Mouse (Mus musculus): ENCODE results near the gene Vegfd.

Vegfd gene

DNA sequence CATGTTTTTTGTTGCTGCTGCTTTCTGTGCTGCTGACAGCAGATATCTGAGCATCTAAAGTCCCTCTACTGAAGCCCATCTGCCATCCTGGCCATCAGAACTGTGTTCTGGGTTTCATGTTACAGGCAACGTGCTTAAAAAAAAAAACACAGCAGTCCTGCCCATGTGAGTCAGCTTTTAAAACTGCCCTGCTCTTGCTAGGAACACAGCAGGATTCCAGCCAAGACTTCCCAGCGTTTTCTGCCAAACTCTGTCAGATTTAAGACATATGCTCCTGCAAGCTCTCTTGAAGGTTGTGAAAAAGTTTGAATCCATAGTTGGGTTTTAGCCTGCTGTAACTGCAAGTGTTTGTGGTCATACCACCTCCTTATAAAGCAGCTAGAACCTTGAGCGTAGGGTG is at the start of gene Vegfd:
TSS of gene Vegfd (plus strand) at position 298 of the 400 bp plus-strand sequence.
- no peak for DNase-seq

DNA sequence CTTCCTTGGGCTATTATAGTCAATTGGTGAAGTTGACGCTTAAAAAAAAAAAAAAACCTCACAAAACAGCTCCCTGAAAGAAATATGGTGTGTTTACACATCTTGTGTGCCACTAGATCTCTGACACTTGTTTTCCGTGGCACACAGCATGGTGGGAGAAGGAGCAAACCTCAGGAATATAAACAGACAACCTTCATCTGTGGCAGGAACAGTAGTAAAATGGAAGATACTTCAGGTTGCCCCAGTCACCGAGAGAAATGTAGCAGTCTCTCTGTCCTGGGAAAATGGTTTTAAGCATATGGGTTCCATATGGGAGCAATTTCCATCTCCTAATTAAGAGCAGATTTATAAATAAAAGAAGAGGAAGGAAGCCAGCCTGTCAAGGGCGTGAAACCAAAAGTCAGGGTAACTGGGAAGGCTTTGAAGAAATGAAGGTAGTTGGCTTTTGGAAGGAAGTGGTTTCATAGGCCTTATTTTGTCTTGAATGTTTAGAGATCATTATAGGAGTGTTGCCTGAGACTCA is 49.7 kb upstream of the Vegfd start:
- DNase-seq, result no peak

DNA sequence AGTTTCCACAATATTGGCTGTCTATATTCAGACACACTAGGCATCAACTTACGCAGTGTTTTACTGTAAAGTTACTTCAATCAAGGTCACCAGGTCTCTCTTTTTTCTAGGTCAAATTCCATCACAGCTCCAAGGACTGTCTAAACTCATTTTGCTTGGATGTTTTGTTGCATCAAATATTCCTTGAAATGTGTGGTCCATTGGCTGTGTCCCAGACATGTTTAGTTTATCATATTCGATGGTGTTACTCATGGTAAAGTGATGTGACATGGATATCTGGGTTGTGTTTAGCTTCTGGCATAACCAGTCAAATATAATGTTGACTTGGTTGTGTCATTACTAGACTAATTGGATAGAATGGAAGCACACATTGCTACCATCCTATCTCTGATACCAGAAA is 42.8 kb upstream of the Vegfd start:
- DNase-seq, result no peak

DNA sequence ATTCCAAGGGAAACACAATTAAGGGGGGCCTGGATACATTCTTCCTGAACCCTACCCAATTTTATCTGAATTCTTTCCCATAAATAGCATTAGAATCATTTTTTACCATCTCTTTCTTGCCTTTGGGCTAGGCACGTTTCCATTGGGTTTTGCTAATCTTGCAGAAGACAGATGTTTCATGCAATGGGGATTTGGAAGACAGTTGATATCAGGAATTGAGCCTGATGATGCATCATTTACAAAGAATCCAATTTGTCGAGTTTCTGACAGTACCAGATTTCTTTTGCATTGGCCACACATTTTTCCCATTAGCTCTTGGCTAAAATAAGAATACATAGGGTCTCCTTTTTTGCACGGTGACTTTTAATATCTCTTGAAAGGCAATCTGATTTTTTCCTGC is 42.4 kb upstream of the Vegfd start:
- no peak for DNase-seq

- DNase-seq, result no peak
Observed at GRCm38 (mm10) chrX:164338591-164338990, 34.6 kb upstream of the Vegfd start.

- no peak for DNase-seq
Observed at GRCm38 (mm10) chrX:164345359-164345938, 27.7 kb upstream of the Vegfd start.

- DNase-seq, result no peak
Observed at GRCm38 (mm10) chrX:164348937-164349336, 24.2 kb upstream of the Vegfd start.

- no peak for DNase-seq
Observed at GRCm38 (mm10) chrX:164365153-164365865, 7.9 kb upstream of the Vegfd start.

DNA sequence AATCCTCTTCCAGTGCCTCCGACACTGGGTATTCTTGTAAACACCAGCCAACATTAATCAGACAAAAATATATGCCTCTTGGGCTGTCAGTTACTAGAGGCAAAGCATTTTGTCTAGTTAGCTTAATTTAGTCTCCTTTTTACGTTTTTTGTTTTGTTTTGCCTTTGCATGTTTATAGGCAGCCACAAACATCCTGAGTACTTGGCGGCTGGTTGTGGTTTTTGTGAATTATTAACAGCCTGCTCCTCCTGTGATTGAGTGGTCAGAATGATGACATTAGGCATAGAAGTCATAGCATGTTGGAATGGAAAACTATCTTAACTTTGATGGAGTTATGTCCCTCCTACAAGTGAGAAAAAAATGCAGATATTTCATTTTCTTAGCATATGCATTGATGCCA is 2.6 kb upstream of the Vegfd start:
- DNase-seq, result no peak

DNA sequence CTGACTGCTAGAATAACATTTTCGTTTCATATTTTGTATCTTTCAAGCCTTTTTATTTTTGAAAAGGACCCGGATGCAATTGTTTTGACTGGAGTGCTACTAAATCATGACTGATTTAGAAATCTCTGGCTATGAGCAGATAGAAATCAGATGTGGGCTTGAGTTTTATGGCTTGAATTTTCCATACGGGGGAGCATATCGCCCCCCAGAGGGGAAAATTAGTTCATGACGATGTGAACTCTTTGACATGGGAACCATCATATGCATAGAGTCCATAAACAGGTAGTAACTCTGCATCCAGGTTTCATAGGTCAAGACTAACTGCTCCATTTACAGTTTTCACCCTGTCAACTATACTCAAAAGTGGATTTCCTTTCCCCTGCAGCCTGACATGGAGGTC is 1.4 kb downstream of the Vegfd start:
- DNase-seq, result no peak

GRCm38 (mm10) chrX:164379721-164380120 is 6.5 kb downstream of the Vegfd start:
- DNase-seq, result no peak

GRCm38 (mm10) chrX:164381618-164382408 is 8.6 kb downstream of the Vegfd start:
- peak; percentile 36 for DNase-seq

DNA sequence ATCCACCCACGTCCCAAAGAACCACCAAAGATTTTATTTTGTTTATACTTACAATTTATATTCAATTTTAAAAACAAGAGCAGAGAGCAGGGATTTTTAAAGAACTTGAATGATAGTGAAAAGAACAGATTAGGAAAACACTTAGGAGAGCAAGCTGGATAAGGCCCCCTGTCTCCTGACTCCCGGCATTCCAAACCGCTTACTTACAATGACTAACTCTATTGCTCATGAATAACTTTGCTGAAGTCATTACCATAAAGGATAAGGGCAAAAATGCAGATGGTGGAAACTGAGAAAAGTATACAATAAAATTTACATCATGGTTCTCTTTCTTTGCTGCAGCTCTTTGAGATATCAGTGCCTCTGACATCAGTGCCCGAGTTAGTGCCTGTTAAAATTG is 20.9 kb downstream of the Vegfd start:
- DNase-seq, result no peak

- DNase-seq, result no peak
Observed at GRCm38 (mm10) chrX:164398456-164398855, 25.3 kb downstream of the Vegfd start.

DNA sequence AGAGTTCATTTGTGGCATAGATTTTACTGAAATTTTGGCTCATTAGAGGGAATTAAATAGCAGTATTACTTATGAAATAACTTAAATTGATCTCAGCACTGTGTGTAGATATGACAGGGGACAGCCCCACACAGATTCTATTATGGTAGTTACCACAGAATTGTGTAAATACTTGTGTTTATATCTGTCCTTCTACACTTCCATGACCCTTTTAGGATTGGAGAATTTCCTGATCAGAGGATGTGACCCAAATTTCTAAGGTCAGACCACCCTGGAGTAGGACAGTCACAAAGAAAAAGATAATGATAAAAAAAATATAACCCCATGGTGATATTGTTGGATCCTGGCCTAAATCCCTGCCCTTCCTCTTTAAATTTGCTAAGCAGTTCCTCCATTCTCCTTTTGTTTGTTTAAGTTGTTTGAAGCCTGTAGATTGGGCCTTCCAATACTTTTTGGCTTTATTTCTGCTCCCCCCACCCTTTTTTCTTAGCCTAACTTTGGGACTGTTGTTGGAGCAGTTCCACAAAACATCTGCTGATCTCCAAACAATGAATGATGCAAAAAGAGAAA is 32.0 kb downstream of the Vegfd start:
- no peak for DNase-seq

DNA sequence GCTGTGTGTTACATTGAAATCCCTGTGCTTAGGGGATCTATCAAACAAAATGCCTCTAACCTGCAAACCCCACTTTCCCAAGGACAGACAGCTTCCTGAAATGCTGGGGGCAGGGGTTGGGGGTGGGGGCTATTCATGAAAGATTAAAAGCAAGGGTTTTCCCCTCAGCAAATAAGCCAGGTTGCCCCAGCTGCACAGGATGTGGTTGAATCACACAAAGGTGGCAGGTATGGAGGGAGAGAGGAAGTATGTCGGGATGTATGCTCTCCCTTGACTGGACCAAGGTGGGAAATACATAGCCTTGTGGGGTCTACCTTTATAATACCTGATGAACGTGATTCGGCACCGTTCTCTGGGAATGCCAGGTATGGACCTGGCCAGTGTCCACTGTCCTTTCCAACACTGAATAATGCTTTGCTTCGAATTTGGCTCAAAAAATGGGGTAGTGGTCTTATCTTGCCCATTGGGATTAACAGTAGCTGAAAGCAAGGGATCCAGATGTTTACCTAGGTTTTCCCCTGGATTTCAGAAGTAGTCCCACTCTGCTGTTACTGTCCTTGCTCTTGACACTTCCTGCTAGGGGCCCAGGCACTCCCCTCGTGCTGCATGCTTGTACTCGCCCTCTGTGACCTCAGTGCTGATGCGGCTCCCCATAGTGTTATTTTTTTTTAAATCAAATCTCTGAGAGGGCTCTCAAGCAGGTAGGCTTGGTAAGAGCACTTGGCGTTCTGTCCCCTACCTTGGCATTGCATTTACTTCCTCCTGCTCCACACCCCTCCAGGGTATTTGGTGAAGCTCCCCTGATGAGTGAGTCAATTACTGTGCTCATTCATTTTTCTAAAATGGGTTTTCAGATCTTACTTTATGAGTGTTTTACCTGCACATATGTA is 33.2 kb downstream of the Vegfd start:
- DNase-seq, result no peak

DNA sequence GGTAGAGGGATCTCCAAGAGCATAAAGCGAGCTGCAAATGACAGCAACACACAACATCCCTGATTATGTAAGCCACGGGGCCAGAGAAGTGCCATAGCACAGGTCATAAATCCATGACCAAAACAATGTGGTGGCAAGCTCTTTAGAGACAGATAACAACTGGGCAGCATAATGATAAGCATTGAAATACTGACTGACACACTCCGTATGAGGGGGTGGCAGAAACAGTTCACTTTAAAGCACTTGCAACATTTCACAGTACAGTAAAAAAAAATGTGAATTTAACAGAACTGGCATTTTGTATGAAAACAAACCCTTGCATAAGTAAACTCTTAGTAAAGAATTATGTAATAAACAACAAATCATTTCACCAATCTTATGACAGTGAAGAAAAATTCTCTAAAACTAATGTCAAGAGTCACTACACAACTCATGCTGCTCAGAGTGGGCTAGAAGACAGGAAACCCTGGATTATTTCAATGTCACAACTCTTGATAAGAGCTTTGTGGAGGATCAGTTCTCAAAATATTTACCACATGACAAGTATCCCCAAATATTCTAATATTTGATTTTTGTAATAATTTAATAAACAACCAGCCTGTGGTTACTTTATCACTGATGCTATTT is 35.2 kb downstream of the Vegfd start:
- no peak for DNase-seq

GRCm38 (mm10) chrX:164410562-164410961 is 37.4 kb downstream of the Vegfd start:
- no peak for DNase-seq

DNA sequence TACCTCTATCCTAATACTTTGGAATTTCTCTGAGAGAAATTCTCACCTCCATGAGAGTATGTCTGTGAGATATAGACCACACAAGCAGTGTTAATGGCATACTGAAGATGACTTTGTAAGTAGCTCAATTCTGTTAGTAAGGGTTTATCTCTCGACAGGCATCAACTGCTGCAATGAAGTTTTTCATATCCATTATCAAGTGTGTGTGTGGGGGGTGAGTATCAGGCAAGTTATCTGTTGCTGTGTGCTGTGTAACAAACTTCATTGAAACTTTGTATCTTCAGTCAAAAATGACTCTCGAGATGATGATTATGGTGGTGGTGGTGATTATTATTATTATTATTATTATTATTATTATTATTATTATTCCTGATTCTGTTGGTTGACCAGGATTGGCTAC is 43.6 kb downstream of the Vegfd start:
- DNase-seq, result no peak

DNA sequence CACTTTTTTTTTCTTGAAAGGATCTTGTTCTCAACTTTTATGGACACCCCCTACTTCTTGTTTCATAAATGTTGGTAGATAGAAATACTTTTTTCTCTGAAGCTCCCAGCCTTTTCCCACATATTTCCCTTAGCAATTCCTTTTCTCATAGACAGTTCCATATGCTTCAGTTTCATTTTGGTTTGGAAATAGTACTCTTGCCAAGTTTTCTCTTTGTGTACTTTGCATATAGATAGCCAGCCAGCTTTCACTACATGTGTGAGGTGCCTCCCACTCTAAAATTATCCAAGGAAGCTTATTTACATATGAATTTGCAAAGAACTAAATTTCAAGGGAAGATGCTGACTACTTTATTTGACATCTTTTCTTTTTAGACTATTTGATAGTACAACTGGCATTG is 44.8 kb downstream of the Vegfd start:
- DNase-seq, result no peak

- DNase-seq, result peak; percentile 96
Observed at GRCm38 (mm10) chrX:164419471-164419939, 46.3 kb downstream of the Vegfd start, which contains the start of gene Piga. Gene Piga (plus strand): TSS chrX:164419787.

GRCm38 (mm10) chrX:164419955-164420354 is 46.8 kb downstream of the Vegfd start:
- DNase-seq, result no peak
